Mouse (Mus musculus) kidney, adult 8-10 months (tissue): ENCODE measurements at regions not wholly inside any gene's neighbourhood (a gene's known extent, or its start where the extent isn't known, plus 50 kb on each side); places are given as distances from the start of the nearest gene placed in this dataset.

Experiments
- DNase-seq, 2 experiments: peaks; one replicate each; pipeline ENCODE4 v3.0.0; 2022

DNA sequence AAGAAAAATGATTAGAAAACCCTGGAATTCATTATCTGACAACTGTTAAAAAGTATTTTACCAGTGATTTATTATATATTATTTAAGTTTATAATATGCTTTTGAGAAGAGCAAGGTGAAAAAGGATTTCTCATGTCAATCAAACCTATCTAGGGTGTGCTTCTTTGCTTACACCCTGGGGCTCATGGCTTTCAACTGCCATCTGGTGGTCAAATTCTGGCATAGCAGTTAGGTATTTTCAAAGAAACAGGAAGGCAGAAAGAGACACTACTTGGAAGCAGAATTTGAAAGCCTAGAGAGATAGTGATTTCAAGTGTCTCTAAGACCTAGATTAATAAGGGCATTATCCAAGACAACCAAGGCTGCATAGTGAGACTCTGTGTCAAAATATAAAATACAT lies 167.8 kb upstream of the Amot start:
- peak; percentile 12 to 24 for DNase-seq

DNA sequence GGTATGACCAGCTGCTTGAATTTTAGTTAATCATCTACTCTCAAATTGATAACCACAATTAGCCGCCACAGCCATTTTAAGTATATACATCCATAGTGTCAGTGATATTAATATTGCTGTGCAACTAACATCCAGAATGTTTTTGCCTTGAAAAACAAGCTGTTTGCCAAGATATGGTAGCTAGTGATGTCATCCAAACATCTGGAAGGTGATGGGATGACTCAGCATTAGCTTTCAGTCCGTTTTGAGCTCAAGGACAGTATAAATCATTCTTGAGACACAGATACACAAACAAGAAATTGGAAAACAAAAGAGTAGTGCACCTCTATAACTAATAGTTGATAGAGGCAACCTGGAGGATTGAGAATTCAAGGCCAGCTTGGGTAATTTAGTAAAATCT lies 146.7 kb upstream of the Amot start:
- no peak for DNase-seq

DNA sequence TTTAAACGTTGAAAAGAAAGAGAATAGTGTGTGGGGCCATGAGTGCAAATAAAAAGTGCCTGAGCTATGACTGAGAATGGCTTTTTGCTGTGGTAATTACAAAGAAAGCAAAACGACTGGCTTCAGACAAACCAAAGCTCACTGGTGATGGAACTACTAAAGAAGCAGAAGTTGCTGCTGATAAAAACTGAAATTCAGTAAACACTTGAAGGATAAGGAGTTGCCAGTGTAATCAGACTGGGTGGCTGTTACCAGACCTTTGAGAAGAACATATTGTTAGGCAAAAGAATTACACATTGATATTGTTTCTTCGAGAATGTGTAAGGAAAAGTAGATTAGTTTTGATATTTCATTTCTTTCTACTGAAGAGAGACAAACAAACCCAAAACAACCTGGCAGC lies 114.7 kb upstream of the Amot start:
- no peak for DNase-seq

DNA sequence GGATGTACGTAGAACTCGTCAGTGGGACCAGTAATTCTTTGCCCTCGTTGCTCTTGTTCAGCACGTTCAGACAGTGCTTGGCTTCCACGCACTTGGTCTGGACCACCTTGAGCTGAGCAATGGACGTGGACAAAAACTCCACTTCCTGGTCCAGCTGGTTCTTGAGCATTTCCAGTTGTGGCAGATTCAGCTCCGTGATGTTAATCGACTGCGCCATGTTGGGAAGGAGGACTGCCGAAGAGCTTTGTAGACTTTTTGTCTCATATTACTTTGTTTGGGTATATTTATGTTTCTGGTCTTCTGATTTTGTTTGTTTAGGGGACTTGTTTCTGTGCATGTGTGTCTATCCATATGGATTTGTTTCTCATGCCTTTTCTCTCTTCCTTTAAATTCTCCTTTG lies 97.1 kb upstream of the Amot start:
- no peak for DNase-seq

DNA sequence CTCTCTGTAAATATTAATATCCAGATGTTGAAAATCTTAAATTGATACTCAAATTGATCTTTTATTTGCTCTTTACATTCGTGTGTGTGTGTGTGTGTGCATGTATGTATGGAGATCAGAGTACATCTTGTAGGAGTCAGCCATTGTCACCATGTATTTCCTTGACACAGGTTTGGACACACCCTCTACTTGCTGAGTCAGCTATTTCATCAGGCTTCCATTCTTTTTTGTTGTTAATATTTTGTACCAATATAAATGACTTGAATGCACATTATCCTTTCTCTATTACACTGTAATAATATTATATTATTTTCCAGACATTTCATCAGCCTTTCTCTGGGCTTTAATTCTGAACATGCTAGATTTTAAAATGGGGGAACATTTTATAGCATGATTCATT lies 85.8 kb upstream of the Amot start:
- no peak for DNase-seq

DNA sequence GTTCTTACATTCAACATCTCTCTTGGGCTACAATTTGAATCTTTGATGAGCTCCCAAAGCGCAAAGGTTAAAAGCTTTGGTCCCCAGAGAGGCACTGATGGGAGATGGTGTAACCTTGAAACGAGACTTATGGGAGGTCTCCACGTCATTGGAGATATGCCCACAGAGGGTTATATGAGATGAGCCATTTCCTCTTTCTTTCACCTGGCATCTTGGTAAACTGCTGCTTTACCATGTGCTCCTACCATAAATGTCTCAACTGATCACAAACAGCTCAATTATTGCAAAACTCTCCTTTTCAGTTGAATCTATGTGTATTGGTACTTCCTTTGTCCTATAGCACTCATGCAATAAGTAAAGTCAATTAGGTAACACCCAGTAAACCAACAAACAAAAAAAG lies 62.5 kb upstream of the Amot start:
- DNase-seq: no peak

DNA sequence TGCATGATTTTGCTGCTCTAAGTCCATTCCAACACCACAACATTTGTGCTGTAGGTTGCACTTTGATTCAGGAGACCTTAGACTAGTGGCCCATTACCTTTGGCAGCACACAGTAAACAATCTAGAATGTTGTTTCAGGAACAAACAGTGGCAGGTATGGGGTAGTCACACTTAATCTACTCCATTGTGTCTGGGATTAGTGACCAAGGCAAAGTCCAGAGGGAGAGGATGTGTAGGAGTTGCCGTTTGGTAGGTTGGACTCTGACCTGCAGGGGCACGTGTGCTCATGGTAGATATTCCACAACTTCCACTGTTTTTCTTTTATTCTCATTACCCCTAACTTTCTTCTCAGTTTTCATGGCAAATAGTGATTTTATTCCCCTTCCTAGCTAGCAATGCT lies 62.1 kb upstream of the Amot start:
- DNase-seq: peak in 1 of 2 experiments; percentile 3

DNA sequence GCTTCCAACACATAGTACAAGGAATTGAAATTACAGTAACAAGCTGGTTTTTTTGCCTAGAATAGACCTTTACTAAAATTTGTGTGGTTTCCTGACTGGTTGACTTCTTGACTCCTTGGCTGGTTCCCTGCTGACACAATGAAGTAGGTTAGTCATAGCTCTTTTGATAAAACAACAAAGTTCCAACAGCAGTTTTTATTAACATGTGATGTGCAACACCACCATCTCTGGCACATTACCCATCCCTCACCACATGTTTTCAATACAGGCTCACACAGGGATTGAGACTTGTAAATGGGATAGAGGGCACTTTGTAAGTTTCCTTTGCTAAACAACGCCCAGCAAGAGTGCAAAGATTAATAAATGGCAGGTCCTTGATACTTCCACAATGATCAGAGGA lies 53.9 kb upstream of the Amot start:
- DNase-seq: no peak
